Mouse (Mus musculus) neural tube, embryonic 13.5 days (tissue): ENCODE measurements at regions not wholly inside any gene's neighbourhood (a gene's known extent, or its start where the extent isn't known, plus 50 kb on each side); places are given as distances from the start of the nearest gene placed in this dataset.

Experiments used
- ATAC-seq: fragments of 200-750 bp; cut with Nextera tagmentation; 2 replicates; pipeline ENCODE4 v1.8.0; 2017; ENCODE audit warnings: low read depth, mild to moderate bottlenecking, moderate TSS enrichment, moderate library complexity
- H3K27ac ChIP-seq: fragments of 300-500 bp; sonication (generic); replicated peaks from 2 replicates; pipeline ENCODE4 v1.5.1; 2015; ENCODE audit warnings: moderate library complexity, mild to moderate bottlenecking, inconsistent platforms
- H3K27me3 ChIP-seq: fragments of 300-500 bp; sonication (generic); 2 replicates; pipeline ENCODE4 v1.6.1; 2015; ENCODE audit warnings: mild to moderate bottlenecking, inconsistent platforms
- H3K36me3 ChIP-seq: fragments of 300-500 bp; sonication (generic); 2 replicates; pipeline ENCODE4 v1.6.1; 2015; ENCODE audit warnings: mild to moderate bottlenecking, inconsistent platforms
- H3K4me1 ChIP-seq: fragments of 300-500 bp; sonication (generic); replicated peaks from 2 replicates; pipeline ENCODE4 v1.6.1; 2015; ENCODE audit warnings: inconsistent platforms
- H3K4me2 ChIP-seq: fragments of 300-500 bp; sonication (generic); 2 replicates; pipeline ENCODE4 v1.6.1; 2015; ENCODE audit warnings: inconsistent platforms, mild to moderate bottlenecking, moderate library complexity
- H3K4me3 ChIP-seq: fragments of 300-500 bp; sonication (generic); 2 replicates; pipeline ENCODE4 v1.5.1; 2015; ENCODE audit warnings: mild to moderate bottlenecking, inconsistent platforms
- H3K9ac ChIP-seq: fragments of 300-500 bp; sonication (generic); 2 replicates; pipeline ENCODE4 v1.6.1; 2015; ENCODE audit warnings: moderate library complexity, mild to moderate bottlenecking, inconsistent platforms
- H3K9me3 ChIP-seq: fragments of 300-500 bp; sonication (generic); 2 replicates; pipeline ENCODE4 v1.6.1; 2016; ENCODE audit warnings: inconsistent platforms
- WGBS: fragments of 180-500 bp; shearing (Covaris S2); methylation state at CpG from one replicate; pipeline ENCODE4 v1.1.7; 2015; 5-methylcytosine and 5-hydroxymethylcytosine counted together

DNA sequence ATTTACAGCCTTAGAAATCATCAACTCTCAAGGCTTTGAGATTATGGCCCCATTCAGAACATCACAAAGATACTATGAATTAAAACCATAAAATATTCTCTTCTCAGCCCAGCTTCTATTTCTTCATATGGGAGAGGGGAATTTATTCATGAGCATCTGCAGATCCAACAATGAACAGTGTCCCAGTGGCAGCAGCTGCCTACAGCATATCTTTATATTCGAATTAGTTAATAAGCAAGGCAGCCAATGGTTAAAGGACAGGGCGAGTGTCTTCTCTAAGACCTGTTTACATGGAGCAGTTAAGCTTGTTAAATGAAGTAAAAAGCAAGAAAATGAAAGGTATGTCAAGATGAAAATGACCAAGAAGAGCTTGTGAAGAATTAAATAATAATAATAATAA, 346.9 kb upstream of the C030005K15Rik start:
- WGBS: 83% methylated on average over 2 of the region's 2 CpGs
- Histone ChIP-seq H3K27me3 (no peaks in the 10 kb centered on the region), H3K4me3 (no peak overlapping the region), H3K4me1 (no peaks in the 10 kb centered on the region), H3K36me3 (no peaks in the 10 kb centered on the region), H3K27ac (no peak overlapping the region), H3K4me2 (no peak overlapping the region), H3K9me3 (no peaks in the 10 kb centered on the region), H3K9ac (no peak overlapping the region)
- no peak for ATAC-seq

DNA sequence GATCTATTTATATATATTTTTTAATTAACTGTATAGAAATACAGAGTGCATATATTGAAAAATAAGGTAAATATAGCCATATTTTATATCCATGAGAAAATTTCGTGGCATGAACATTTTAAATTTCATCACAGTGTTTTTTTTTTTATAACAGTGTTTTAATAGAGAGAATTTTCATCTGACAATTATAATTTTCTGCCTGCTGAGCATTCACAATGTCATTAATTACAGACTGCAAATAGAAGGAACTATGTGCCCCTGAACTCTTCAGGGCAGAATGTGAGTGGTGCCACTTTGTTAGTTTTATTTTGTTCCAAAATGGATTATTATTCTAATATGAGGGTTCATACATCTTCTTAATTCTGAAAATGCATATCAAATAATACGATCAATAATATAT, 358.3 kb upstream of the C030005K15Rik start:
- H3K4me3 ChIP-seq: no peak overlapping the region
- no peak overlapping the region for H3K4me2 ChIP-seq
- no peaks in the 10 kb centered on the region for H3K27me3 ChIP-seq
- no peak overlapping the region for H3K27ac ChIP-seq
- 63% methylated on average over 2 of the region's 2 CpGs for WGBS
- ATAC-seq: no peak
- no peaks in the 10 kb centered on the region for H3K4me1 ChIP-seq
- H3K9ac ChIP-seq: no peak overlapping the region
- H3K9me3 ChIP-seq: no peaks in the 10 kb centered on the region
- no peaks in the 10 kb centered on the region for H3K36me3 ChIP-seq

DNA sequence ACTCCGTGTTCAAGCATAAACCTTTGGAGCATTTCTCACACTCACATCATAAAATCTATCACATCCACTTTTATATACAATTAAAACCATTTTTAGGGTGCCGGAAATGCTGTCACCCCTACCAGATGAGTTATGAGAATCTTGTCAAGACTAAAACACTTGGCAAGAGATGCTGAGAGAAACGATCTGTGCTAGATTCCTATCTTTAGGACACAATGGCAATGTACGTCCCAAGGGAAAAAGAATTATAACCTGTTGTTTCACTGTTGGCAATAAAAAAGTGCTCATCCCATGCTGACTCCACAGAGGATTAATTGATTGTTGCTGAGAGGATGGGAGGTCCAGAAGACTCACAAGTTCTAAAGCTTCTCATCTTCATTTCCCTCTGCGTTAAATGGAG, 389.7 kb upstream of the C030005K15Rik start:
- no peaks in the 10 kb centered on the region for H3K27me3 ChIP-seq
- H3K9ac ChIP-seq: no peak overlapping the region
- H3K4me1 ChIP-seq: no peaks in the 10 kb centered on the region
- no peaks in the 10 kb centered on the region for H3K9me3 ChIP-seq
- no peak overlapping the region for H3K4me2 ChIP-seq
- H3K27ac ChIP-seq: no peak overlapping the region
- H3K4me3 ChIP-seq: no peak overlapping the region
- no peaks in the 10 kb centered on the region for H3K36me3 ChIP-seq
- no peak for ATAC-seq
- WGBS: 84% methylated on average over 5 of the region's 5 CpGs

DNA sequence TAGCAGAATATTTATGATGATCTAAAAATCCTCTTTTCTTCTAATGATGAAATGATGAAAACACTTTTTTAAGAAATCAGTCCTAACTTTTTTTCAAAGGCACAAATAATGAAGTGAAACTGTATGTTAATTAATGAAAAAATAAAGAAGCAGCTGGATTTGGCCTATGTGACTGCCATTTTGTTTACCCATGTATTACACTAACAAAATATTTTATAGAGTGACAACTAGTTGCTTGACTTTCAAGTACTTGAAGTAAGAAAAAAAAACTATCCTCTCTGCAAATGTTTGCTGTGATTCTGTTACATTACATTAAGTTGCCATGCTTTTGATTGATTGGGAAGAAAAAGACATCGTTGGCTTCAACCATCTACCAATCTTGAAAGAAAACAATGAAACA, 399.2 kb upstream of the C030005K15Rik start:
- Histone ChIP-seq H3K27me3 (no peaks in the 10 kb centered on the region), H3K36me3 (no peaks in the 10 kb centered on the region), H3K9me3 (no peaks in the 10 kb centered on the region), H3K4me3 (no peak overlapping the region), H3K9ac (no peak overlapping the region), H3K4me2 (no peak overlapping the region), H3K4me1 (no peaks in the 10 kb centered on the region), H3K27ac (no peak overlapping the region)
- ATAC-seq: no peak
- 90% methylated on average over 1 of the region's 1 CpGs for WGBS

DNA sequence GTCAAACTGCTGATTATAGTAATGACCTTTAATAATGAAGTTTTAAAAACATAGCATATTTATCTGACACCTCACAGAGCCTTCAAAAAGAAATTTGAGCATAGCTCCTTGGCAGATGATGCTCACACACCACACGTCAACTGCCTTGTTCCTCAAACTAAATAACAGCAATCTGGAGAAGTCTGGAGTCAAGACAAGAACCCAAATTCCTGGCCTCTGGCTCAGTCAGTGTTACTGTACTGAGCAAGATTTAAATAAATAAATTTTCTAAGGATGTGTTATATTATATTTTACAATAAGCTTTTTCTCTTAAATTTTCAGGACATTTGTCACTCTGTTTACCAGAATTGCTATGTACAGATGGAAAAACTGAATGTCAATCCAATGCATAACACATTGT, 408.5 kb upstream of the C030005K15Rik start:
- WGBS: 67% methylated on average over 1 of the region's 1 CpGs
- Histone ChIP-seq H3K27me3 (no peaks in the 10 kb centered on the region), H3K9me3 (no peaks in the 10 kb centered on the region), H3K4me3 (no peak overlapping the region), H3K4me1 (no peaks in the 10 kb centered on the region), H3K9ac (no peak overlapping the region), H3K4me2 (no peak overlapping the region), H3K36me3 (no peaks in the 10 kb centered on the region), H3K27ac (no peak overlapping the region)
- no peak for ATAC-seq

DNA sequence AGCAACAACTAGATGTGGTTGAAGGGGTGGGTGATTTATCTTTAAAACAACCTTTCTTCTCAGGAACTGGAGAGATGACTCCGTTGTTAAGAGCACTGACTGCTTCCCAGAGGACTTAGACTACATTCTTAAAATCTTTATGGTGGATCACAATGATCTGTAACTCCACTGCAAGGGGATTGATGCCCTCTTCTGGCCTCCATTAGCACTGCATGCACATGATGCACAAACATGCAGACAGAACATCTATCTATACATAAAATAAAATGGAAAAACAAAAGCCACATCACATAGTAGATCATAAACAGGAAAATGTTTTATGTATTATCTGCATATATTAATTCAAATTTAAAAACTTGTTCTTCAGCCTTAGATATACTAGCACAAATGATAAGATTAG, 419.2 kb upstream of the C030005K15Rik start:
- no peaks in the 10 kb centered on the region for H3K9me3 ChIP-seq
- no peak overlapping the region for H3K9ac ChIP-seq
- no peak overlapping the region for H3K27ac ChIP-seq
- no peak for ATAC-seq
- no peak overlapping the region for H3K4me3 ChIP-seq
- H3K27me3 ChIP-seq: no peaks in the 10 kb centered on the region
- 74% methylated on average over 1 of the region's 1 CpGs for WGBS
- no peaks in the 10 kb centered on the region for H3K36me3 ChIP-seq
- no peak overlapping the region for H3K4me2 ChIP-seq
- no peaks in the 10 kb centered on the region for H3K4me1 ChIP-seq

DNA sequence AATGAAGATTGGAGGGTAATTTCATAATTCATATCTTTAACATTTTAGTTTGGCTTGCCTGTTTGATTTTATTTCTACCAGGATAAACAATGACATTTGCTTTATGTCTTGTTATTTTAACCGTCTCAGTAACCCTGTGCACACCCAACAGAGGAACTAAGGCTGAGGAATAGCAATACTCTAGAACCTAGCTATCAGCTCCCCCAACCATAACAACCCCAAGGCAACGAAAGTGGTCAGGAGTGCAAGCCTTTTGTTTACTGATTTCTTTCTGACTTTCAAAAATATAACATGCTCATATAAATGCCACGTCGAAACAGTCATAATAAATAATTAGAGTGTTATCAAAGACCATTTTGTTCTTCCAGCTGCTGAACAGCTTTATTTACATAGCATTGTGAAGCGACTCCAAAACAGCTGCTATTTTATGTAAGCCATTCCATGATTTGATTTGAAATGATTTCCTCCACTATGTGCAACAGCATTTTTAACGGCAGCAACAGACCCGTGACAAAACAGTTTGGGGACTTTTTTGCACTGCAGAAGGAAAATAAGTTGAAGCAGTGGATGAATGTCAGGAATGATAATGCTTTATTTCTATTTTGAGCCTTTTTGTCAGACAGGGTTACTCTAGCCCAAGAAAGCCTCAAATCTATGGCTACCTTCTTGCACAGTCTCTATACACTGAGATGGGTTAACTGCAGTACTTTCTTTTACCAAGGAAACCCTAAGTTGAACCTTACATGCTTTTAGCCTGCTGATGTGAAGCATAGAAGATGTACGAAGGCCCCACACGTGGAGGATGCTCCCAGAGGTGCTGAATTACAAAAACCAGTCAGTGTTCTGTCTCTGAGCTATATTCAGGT, 420.7 kb upstream of the C030005K15Rik start:
- H3K9me3 ChIP-seq: no peaks in the 10 kb centered on the region
- no peaks in the 10 kb centered on the region for H3K4me1 ChIP-seq
- 77% methylated on average over 9 of the region's 9 CpGs for WGBS
- H3K36me3 ChIP-seq: no peaks in the 10 kb centered on the region
- no peak overlapping the region for H3K9ac ChIP-seq
- no peak for ATAC-seq
- H3K4me2 ChIP-seq: no peak overlapping the region
- H3K27ac ChIP-seq: no peak overlapping the region
- H3K4me3 ChIP-seq: no peak overlapping the region
- no peaks in the 10 kb centered on the region for H3K27me3 ChIP-seq

DNA sequence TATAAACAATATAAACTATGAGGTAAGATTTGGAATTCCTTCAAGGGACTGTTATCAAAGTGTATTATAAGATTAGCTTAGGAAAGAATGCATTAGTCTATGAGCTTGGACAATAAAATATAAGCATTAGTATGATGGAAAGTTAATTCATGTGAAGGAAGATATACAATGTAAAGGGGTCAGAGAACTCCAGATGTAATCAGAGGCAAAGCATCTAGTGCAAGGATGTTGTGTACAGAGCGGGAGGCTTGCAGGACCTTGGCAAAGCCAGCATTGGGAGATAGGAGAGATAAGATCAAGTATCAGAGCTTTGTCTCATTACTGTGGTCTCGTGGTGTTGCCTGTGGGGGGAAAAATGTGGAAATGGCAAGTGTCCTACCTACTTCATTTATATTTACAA, 429.4 kb upstream of the C030005K15Rik start:
- no peak for ATAC-seq
- Histone ChIP-seq H3K9ac (no peak overlapping the region), H3K27me3 (no peaks in the 10 kb centered on the region), H3K27ac (no peak overlapping the region), H3K4me1 (no peaks in the 10 kb centered on the region), H3K9me3 (no peaks in the 10 kb centered on the region), H3K4me3 (no peak overlapping the region), H3K4me2 (no peak overlapping the region), H3K36me3 (no peaks in the 10 kb centered on the region)
- 89% methylated on average over 2 of the region's 2 CpGs for WGBS

DNA sequence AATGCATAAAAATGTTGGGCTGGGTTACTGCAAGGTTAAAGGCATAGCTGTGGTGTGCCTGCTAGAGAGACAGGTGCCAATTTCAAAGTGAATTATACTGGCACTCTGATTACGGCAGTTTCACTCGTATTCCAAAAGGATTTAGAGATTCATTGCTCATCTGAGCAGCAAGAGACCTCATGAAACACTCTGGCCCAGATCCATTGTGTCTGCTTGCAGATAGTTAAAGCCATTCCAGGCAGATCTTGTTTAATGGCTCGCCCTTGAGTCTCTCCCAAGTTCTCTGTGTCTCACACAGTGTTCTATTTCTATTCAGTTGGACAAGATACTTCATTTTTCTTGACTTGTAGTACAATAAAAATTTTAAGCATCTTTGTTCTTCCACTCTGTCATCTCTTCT, 459.1 kb upstream of the C030005K15Rik start:
- H3K9me3 ChIP-seq: no peaks in the 10 kb centered on the region
- ATAC-seq: no peak
- no peak overlapping the region for H3K4me3 ChIP-seq
- H3K27me3 ChIP-seq: no peaks in the 10 kb centered on the region
- H3K9ac ChIP-seq: no peak overlapping the region
- H3K4me2 ChIP-seq: no peak overlapping the region
- H3K36me3 ChIP-seq: no peaks in the 10 kb centered on the region
- WGBS: 53% methylated on average over 3 of the region's 3 CpGs
- no peaks in the 10 kb centered on the region for H3K4me1 ChIP-seq
- H3K27ac ChIP-seq: no peak overlapping the region

DNA sequence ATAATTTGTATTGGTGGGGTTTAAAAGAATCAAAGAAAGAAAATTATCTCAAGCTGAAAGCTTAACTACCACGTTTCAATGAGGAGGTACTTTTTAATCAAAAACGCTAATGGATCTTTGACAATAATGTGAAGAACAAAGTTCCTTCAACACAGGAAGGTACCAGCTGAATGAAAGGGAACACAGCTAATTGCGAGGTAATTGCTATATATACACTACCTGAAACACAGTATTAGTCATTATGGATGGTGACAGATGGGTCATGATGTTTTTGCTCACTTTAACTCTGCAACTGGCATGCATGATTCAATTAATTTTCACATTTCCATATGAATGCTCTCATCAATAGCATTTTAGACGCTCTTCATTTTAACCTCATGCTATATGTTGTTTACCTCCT, 470.3 kb upstream of the C030005K15Rik start:
- Histone ChIP-seq H3K4me1 (no peaks in the 10 kb centered on the region), H3K27ac (no peak overlapping the region), H3K27me3 (no peaks in the 10 kb centered on the region), H3K4me2 (no peak overlapping the region), H3K36me3 (no peaks in the 10 kb centered on the region), H3K9ac (no peak overlapping the region), H3K4me3 (no peak overlapping the region), H3K9me3 (no peaks in the 10 kb centered on the region)
- ATAC-seq: no peak
- WGBS: 71% methylated on average over 4 of the region's 4 CpGs

DNA sequence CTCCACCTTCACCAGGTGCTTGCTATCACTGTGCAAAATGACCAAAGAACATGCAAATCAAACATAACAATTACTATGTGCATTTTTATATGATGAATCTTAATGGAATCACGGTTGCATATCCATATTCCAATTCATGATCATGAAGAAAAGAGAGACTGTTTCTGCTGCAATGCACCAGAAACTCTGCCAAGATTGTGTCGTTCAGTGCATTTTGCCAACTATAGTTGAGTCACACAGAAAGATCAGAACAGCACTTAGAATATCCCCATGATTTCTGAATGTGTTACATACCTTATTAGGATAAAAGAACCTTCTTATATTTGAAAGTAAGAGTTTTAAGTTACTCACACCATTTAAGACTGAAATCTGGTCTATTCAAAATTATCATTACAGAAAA, 483.7 kb upstream of the C030005K15Rik start:
- Histone ChIP-seq H3K36me3 (no peaks in the 10 kb centered on the region), H3K27me3 (no peaks in the 10 kb centered on the region), H3K4me2 (no peak overlapping the region), H3K4me1 (no peaks in the 10 kb centered on the region), H3K9me3 (no peaks in the 10 kb centered on the region), H3K9ac (no peak overlapping the region), H3K27ac (no peak overlapping the region), H3K4me3 (no peak overlapping the region)
- 84% methylated on average over 2 of the region's 2 CpGs for WGBS
- no peak for ATAC-seq

DNA sequence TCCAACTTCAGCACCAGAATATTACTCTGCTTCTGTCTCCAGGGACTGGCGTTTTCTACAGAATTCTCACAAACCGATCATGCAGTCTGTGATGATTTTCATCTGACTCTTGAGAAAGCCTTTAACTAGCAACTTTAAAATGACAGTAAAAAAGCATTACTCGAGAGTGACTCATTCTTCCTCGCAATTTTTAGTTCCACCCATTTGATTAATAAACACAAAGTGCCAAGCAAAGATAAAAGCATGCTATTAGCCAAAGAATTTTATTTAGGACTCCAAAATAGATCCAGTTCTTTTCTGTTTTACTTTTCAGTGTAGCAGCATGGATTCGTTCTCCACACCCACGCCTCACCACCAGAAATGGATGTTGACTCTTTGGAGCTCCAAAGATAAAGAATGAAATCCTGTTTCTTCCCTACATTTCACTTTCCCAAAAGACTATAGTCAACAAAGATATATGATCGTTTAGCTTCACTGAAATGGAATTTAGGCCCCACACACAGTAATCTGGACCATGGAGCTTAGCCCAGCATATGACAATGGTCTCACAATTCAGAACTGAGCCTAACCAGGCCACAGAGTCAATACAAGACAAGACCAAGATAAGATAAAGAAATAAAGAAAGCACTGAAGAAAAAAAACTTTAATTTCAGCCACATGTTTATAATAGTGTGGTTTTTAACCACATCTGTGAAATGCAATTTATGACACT, 486.5 kb upstream of the C030005K15Rik start:
- Histone ChIP-seq H3K9ac (no peak overlapping the region), H3K36me3 (no peaks in the 10 kb centered on the region), H3K9me3 (no peaks in the 10 kb centered on the region), H3K4me2 (no peak overlapping the region), H3K27ac (no peak overlapping the region), H3K4me3 (no peak overlapping the region), H3K27me3 (no peaks in the 10 kb centered on the region), H3K4me1 (no peaks in the 10 kb centered on the region)
- 82% methylated on average over 7 of the region's 7 CpGs for WGBS
- no peak for ATAC-seq

DNA sequence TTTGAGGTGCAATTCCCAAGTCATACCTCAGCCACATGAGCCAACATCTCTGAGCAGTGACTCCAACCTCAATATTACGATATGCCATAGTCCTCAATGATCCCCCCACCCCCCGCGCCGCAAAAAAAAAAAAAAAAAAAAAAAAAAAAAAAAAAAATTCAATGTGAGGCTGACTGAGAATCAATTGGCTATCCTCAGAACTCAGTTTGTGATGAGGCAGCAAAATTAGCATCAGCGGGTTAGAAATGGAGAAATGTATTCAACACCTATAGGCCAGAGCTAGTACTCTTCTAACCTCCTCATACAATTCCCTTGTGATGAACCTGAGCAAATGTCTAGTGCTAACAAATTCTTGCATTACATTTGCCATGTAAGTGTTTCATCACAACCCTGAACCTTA, 504.5 kb upstream of the C030005K15Rik start:
- Histone ChIP-seq H3K4me1 (no peaks in the 10 kb centered on the region), H3K27me3 (no peaks in the 10 kb centered on the region), H3K9ac (no peak overlapping the region), H3K4me2 (no peak overlapping the region), H3K9me3 (no peaks in the 10 kb centered on the region), H3K36me3 (no peaks in the 10 kb centered on the region), H3K27ac (no peak overlapping the region), H3K4me3 (no peak overlapping the region)
- WGBS: 93% methylated on average over 5 of the region's 5 CpGs
- ATAC-seq: no peak
